Mouse (Mus musculus) macrophage (primary cell): ENCODE measurements around the gene Ddah1. TPM values are rescaled to one million over a fixed set of nuclear protein-coding genes. Genes with fewer than 3 reads are reported as not detected.

Source experiments
- H3K27ac ChIP-seq: fragments of 350-480 bp; formaldehyde crosslinking; 2 replicates; pipeline ENCODE4 v1.9.0; 2021
- H3K36me3 ChIP-seq: fragments of 350-480 bp; formaldehyde crosslinking; 2 replicates; pipeline ENCODE4 v1.9.0; 2021; ENCODE audit errors: inconsistent target
- H3K4me3 ChIP-seq: fragments of 350-480 bp; formaldehyde crosslinking; 2 replicates; pipeline ENCODE4 v1.9.0; 2021; ENCODE audit errors: inconsistent target
- H3K79me2 ChIP-seq: fragments of 350-480 bp; formaldehyde crosslinking; 2 replicates; pipeline ENCODE4 v1.9.0; 2021; ENCODE audit errors: inconsistent target
- WGBS: methylation state at CpG from one replicate; pipeline ENCODE4 v1.1.7; 2026; ENCODE audit warnings: inconsistent platforms; ENCODE audit not compliant: missing documents; 5-methylcytosine and 5-hydroxymethylcytosine counted together
- polyA plus RNA-seq: library from polyadenylated mRNA; stranded (reverse); fragments of 250-400 nt; gene quantifications from 3 replicates; pipeline ENCODE4 v1.2.4, GENCODE M21; 2018; ENCODE audit warnings: inconsistent platforms

The Ddah1 gene
- polyA plus RNA-seq, 1 experiment from 2014 or later = 0.20 TPM

DNA sequence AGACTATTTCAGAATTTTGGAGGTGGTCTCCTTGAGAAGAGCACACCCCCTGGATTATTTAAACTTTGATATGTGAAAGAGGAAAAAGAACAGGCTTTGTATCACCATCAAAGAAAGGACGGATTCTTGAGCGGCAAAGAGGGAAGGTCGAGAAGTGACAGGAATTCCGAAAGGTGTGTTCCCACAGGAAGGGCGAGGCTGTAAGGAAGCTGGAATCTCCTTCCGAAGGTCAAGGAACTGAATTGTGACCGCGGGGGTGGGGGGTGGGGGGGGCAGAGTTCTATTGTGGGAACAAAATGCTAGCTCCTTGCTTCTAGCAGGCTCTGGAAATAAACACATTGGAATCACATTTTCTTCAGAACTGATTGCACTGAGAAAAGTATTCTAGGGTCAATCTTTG is 1.3 kb upstream of the Ddah1 start:
- H3K4me3 ChIP-seq = no peak overlapping the region
- H3K79me2 ChIP-seq = no peaks in the 10 kb centered on the region
- no peaks in the 10 kb centered on the region for H3K36me3 ChIP-seq
- WGBS = 67% methylated on average over 8 of the region's 8 CpGs
- H3K27ac ChIP-seq = no peak overlapping the region

DNA sequence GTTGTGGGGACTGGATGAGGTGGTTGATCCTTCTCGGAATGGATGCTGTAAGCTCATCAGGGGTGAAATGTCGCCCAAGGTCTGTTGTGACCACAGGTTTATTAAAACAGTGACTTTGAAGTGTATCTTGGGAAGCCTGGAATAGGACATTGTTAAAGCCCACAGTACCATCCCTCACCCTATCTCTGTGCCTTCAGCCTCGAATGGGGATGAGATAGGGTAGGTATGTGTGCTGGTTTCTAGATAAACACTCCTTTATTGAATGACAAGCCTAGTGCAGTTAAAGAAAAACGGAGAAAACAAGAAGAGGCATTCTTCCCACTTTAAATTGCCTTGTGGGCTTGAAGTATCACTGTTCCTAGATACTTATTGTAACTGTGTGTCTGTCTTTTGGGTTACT is 631 bp upstream of the Ddah1 start:
- Histone ChIP-seq H3K79me2 (no peaks in the 10 kb centered on the region), H3K4me3 (no peak overlapping the region), H3K27ac (no peak overlapping the region), H3K36me3 (no peaks in the 10 kb centered on the region)
- 38% methylated on average over 4 of the region's 4 CpGs for WGBS

DNA sequence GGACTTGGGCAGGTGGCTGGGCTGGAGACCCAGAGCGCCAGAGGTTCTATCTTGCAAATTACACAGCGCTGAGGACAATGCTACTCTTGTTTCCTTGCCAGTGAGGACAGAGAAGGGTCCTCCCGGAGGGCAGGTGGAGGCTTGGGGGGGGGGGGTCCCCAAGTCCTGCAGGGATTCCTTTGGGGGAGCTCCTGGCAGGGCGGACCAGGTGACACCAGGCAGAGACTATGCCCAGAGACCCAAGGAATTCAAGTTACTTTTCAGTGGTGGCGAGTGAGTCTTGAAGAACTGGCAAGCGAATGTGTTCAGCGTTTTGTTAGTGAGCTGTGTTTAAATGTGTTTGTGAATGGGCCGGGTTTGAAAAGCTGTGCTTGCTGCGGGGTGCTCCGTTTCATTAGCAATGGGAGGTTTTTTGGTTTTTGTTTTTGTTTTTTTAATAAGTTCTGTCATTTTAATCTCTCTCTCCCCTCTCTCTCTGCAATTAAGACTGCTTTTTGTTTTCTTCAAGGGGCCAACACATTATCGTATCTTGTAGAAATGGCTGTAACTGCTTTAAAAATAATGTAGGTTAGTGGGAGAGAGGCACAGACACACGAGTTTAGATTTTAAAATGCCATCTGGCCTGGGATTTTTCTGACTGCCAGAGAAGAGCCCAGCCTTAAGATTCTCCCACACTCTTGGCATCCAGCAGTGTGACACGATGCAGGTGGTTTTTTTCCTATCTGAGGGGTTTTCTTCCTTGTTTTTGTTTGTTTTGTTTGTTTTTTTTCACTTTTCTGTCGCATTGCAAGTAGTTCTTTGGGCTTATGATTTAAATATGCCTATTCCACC is 1.1 kb downstream of the Ddah1 start:
- H3K4me3 ChIP-seq = no peak overlapping the region
- H3K79me2 ChIP-seq = no peaks in the 10 kb centered on the region
- no peak overlapping the region for H3K27ac ChIP-seq
- H3K36me3 ChIP-seq = no peaks in the 10 kb centered on the region
- WGBS = 39% methylated on average over 14 of the region's 14 CpGs

DNA sequence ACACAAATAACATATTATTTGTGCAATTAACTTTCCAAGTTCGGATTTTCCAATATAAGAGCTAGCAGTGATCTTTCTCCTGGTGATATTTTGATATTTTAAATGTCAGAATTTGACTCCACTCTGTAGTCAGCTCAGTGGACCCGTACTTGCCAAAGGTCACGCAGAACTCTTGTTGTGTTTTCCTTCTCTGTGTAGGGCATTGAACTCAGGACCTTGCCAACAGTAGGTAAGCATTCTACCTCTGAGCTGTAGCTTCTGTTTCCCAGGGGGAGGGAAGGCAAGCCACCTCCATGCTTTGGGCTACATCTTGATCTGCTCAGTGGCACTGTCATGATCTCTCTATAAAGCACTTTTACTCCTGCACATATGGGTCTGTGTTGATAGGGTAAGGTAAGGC is 2.1 kb downstream of the Ddah1 start:
- Histone ChIP-seq H3K36me3 (no peaks in the 10 kb centered on the region), H3K27ac (no peak overlapping the region), H3K4me3 (no peak overlapping the region), H3K79me2 (no peaks in the 10 kb centered on the region)
- 90% methylated on average over 3 of the region's 3 CpGs for WGBS

DNA sequence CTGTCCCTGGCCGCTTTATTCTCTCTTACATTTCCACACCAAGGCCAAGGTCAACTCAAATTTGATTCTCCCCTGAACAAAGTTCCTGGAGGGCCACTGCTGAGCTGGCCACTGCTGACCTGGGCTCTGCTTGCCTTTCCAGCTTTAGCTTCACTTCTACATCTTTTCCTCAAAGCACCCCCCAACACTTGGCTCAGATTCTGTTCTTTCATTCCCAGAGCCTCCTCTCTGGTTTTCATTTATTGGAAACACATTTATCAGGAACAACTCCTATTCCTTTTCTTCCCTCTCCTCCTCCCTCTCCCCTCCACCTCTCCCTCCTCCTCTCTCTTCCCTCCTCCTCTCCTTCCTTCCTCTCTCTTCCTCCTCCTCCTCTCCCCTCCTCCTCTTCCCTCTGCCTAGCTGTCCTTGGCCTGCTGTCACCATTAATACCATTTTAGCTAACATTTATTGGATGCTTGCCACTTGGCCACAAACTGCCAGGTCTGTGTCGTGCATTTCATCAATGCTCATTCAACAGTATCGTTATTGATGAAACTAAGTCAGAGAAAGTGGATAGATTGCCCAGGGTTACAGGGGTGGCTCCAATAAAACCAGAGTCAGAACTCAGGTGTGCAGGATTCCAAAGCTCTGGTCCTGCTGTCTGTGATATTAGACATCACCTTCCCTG is 3.2 kb downstream of the Ddah1 start:
- Histone ChIP-seq H3K27ac (no peak overlapping the region), H3K36me3 (no peaks in the 10 kb centered on the region), H3K79me2 (no peaks in the 10 kb centered on the region), H3K4me3 (no peak overlapping the region)
- 89% methylated on average over 3 of the region's 3 CpGs for WGBS

DNA sequence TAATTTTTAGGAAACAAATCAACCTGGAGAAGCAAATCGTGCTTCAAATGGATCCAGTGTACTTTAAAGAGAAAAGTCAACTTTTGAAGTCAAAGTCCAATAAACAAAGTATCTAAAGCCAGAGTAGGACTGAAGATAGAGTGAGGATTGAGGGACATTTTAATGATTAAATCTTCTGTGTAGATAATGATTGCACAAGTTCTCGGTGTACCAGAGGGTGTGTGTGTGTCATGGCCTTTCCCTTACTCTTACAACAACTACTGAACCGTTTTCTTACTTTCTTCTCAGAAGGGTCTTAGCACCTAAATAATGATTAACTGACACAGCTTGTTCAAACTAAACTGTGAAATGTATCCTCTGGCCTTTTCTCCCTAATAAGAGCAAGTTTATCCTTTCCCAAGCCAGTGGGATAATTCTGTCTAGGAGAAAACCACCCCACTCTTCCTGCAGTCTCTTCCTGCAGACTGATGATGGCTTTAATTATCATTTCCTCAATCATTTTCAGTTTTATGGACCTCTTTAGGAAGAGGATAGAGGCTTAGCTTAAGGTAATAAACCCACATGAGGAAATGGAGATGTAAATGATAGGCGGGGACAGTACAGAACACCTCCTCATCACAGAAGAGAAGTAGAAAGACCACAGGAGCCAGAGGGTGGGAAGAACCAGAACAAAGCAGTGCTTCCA is 4.6 kb downstream of the Ddah1 start:
- Histone ChIP-seq H3K27ac (no peak overlapping the region), H3K79me2 (no peaks in the 10 kb centered on the region), H3K4me3 (no peak overlapping the region), H3K36me3 (no peaks in the 10 kb centered on the region)
- WGBS = 90% methylated on average over 4 of the region's 4 CpGs

DNA sequence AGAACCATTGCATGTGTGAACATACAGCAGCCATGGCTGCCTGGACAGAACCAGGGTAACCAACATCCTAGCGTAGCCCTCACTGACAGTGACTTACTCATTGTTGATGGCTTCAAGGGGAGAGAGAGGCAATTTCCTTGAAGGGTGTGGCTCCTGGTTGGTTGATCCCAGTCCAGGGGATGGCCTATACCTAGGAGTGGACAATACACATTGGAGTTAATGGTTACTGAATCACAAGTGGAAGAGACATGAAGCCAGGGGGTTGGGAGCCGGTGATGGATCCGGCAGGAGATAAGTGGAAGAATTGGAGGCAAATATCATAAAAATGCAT is 5.1 kb downstream of the Ddah1 start:
- 92% methylated on average over 3 of the region's 3 CpGs for WGBS
- H3K27ac ChIP-seq = no peak overlapping the region
- H3K4me3 ChIP-seq = no peak overlapping the region
- no peaks in the 10 kb centered on the region for H3K79me2 ChIP-seq
- H3K36me3 ChIP-seq = no peaks in the 10 kb centered on the region

DNA sequence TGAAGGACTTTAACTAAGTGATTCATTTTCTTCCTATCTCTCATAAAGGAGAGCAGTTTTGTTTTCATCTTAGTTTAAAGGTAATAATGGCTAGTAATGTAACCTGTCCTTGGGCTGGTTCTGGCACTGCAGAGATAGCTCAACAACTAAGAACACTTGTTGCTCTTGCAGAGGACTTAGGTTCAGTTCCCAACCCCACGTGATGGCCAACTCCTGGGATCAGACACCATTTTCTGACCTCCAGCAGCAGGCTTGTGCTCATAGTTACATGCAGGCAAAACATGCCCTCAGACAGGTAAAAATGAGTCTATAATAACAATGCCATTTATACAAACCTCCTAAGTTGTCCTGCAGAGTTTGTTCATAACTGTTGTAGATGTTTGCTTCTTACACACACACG is 5.9 kb downstream of the Ddah1 start:
- 86% methylated on average over 2 of the region's 2 CpGs for WGBS
- no peaks in the 10 kb centered on the region for H3K79me2 ChIP-seq
- H3K36me3 ChIP-seq = no peaks in the 10 kb centered on the region
- no peak overlapping the region for H3K27ac ChIP-seq
- H3K4me3 ChIP-seq = no peak overlapping the region

DNA sequence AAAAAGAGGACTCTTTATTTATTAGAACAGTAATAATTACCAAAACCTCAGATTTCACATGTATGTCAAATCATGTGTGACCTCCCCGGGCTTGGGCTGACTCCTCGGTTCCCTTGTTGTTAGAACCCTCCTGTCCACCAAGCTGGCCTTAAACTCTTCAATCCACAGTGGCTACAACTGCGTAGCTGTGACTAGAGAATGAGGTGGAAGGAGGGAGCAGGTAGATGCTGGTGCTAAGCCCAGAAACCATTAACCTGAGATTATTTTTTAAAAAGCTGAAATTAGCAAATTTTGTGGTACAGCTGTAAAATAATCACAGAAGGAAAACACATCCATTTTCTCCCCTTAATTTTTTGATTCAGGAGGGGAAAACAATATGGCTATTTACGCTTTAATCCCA is 10.0 kb downstream of the Ddah1 start:
- WGBS = 92% methylated on average over 4 of the region's 4 CpGs
- no peak overlapping the region for H3K4me3 ChIP-seq
- no peak overlapping the region for H3K27ac ChIP-seq
- no peaks in the 10 kb centered on the region for H3K79me2 ChIP-seq
- no peaks in the 10 kb centered on the region for H3K36me3 ChIP-seq

DNA sequence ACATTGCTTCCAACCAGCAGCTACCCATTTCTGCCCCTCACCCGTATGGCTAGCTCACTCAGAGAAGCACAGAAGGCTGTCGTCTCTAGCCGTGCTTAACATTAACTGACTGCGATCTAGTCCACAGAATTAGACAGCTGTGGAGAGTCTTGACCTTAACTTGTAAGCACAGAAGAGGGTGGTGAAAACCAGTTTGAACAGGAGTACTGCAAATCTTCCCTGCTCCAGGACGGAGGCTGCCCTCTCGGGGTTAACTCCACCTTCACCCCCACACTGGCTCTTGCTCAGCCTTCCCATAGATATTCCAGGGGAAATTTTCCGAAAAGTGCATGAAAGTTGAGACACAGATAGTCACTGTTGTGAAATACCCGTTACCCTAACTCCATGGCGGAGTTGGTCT is 14.9 kb downstream of the Ddah1 start:
- Histone ChIP-seq H3K79me2 (no peaks in the 10 kb centered on the region), H3K4me3 (no peak overlapping the region), H3K27ac (no peak overlapping the region), H3K36me3 (no peaks in the 10 kb centered on the region)
- 93% methylated on average over 9 of the region's 9 CpGs for WGBS

DNA sequence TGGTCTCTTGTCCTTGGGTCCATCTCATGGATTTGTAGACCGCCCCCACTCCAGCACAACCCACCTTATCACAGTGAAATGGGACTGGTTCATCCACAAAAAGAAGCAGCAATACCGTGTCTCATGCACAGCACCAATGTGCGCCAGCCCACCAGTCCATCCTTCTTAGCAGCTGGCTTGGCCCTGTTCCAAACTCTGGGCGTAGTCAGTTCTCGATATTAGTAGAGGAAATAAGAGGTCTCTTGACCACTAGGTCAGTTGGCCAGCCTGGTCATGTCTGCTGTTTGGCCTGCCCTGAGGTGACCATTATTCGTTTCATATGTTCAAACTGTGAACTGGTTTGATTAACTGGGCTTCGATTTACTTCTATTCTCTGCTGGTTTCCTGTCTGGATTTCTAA is 15.9 kb downstream of the Ddah1 start:
- Histone ChIP-seq H3K4me3 (no peak overlapping the region), H3K27ac (no peak overlapping the region), H3K79me2 (no peaks in the 10 kb centered on the region), H3K36me3 (no peaks in the 10 kb centered on the region)
- WGBS = 91% methylated on average over 7 of the region's 7 CpGs

DNA sequence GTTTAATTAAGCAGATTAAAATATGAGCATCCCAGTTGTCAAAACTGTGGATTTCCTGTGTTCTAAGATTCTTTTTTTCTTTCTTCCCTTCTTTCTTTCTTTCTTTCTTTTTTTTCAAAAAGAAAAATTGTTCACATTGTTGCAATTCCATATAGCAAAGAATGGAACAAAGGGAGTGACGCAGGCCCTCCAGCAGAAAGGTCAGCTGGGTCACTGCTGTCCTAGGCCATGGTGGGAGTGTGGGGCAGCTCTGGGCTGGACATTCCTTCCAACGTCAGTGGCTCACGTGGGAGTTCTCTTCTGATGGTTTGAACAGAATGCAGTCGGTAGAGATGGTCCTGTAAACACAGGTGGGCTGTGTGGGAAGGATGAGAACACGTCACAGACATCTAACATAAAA is 16.8 kb downstream of the Ddah1 start:
- WGBS = 74% methylated on average over 5 of the region's 5 CpGs
- H3K27ac ChIP-seq = no peak overlapping the region
- no peaks in the 10 kb centered on the region for H3K36me3 ChIP-seq
- H3K79me2 ChIP-seq = no peaks in the 10 kb centered on the region
- H3K4me3 ChIP-seq = no peak overlapping the region

DNA sequence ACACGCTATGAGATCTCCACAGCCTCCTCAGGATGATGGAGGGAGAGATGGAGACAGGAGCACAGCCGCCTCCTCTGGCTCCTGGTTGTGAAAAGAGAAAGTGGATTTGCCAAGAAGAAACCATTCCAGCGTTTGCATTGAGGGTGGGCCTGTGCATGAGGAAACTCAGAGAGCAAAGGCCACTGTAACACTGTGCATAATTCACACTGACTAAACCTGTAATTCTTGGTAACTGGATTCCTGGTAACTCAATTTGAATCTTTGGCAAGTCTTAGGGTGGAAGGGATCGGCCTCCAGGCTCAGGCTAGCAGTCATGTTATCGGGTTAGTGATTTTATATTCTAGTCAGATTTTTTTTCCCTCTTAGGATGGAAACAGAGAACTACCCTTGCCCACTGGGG is 17.4 kb downstream of the Ddah1 start:
- no peak overlapping the region for H3K27ac ChIP-seq
- no peaks in the 10 kb centered on the region for H3K36me3 ChIP-seq
- no peak overlapping the region for H3K4me3 ChIP-seq
- no peaks in the 10 kb centered on the region for H3K79me2 ChIP-seq
- WGBS = 90% methylated on average over 5 of the region's 5 CpGs

DNA sequence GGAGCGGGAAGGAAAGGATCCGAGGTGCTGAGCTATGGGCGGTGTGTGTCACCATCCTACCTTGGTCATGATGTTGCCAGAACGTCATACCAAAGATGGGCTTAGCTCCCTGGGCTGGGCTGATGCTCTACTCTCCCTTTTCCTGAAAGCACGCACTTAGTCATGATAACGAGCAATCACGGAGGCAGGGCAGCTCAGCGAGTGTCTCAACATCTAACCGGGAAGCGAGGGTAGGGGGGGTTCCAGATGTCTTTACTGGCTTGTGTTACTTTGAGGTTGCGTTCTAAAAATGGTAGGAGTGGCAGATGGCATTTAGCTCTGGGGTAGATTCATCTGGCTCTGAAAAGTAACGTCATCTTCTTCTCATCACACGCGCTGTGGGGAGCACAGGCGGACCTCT is 18.5 kb downstream of the Ddah1 start:
- 91% methylated on average over 15 of the region's 15 CpGs for WGBS
- Histone ChIP-seq H3K79me2 (no peaks in the 10 kb centered on the region), H3K36me3 (no peaks in the 10 kb centered on the region), H3K4me3 (no peak overlapping the region), H3K27ac (no peak overlapping the region)

DNA sequence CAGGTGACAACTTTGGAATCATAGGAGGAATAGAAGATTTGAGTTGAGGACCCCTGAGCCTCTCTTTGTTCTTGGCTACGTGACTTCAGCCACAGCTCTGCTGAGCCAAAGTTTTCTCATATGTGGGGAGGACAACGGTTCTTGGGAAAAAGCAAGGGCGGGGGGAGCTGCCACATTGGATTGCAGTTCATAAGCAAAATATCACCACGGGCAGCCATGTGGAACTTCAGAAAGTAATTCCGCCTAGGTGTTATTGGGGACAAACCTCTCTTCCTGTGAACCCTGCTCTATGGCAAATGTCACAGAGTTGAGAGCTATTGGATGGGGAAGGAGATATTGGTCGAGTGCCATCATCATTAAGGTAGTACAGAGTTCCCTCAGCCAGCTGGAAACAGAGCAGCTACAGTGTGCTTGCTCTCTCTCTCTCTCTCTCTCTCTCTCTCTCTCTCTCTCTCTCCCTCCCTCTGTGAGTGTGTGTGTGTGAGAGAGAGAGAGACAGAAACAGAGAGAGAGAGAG is 20.0 kb downstream of the Ddah1 start:
- Histone ChIP-seq H3K27ac (no peak overlapping the region), H3K4me3 (no peak overlapping the region), H3K36me3 (no peaks in the 10 kb centered on the region), H3K79me2 (no peaks in the 10 kb centered on the region)
- 74% methylated on average over 6 of the region's 6 CpGs for WGBS
